Mouse (Mus musculus) cerebellum, adult 18-20 months (tissue): Measurements from ENCODE around the gene Cutc.

Source experiments
- DNase-seq, 2 experiments: peaks; one replicate each; pipeline ENCODE4 v3.0.0; 2021

Cutc gene

GRCm38 (mm10) chr19:43752489-43753225, at the start of gene Cutc, which contains the start of gene Cox15:
Gene Cutc (plus strand): TSS chr19:43752996.
Gene Cox15 (minus strand): TSS chr19:43753000.
- DNase-seq, result peak; percentile 94 to 99

GRCm38 (mm10) chr19:43704211-43704610, 48.6 kb upstream of the Cutc start:
- DNase-seq, result no peak

- no peak for DNase-seq
Measured at GRCm38 (mm10) chr19:43704787-43705497, 47.9 kb upstream of the Cutc start.

GRCm38 (mm10) chr19:43708206-43708605, 44.6 kb upstream of the Cutc start:
- no peak for DNase-seq

GRCm38 (mm10) chr19:43709317-43709716, 43.5 kb upstream of the Cutc start:
- DNase-seq, result no peak

GRCm38 (mm10) chr19:43711159-43711916, 41.5 kb upstream of the Cutc start:
- no peak for DNase-seq

- DNase-seq, result no peak
Measured at GRCm38 (mm10) chr19:43711971-43712370, 40.8 kb upstream of the Cutc start.

- DNase-seq, result no peak
Measured at GRCm38 (mm10) chr19:43720061-43720460, 32.7 kb upstream of the Cutc start.

GRCm38 (mm10) chr19:43722891-43723290, 29.9 kb upstream of the Cutc start:
- no peak for DNase-seq

GRCm38 (mm10) chr19:43723501-43723900, 29.3 kb upstream of the Cutc start:
- no peak for DNase-seq

- no peak for DNase-seq
Measured at GRCm38 (mm10) chr19:43724194-43724593, 28.6 kb upstream of the Cutc start.

GRCm38 (mm10) chr19:43724821-43725220, 28.0 kb upstream of the Cutc start:
- DNase-seq, result no peak

- DNase-seq, result no peak
Measured at GRCm38 (mm10) chr19:43726510-43727146, 26.2 kb upstream of the Cutc start.

GRCm38 (mm10) chr19:43729296-43730036, 23.3 kb upstream of the Cutc start:
- DNase-seq, result no peak

- DNase-seq, result no peak
Measured at GRCm38 (mm10) chr19:43730037-43730428, 22.8 kb upstream of the Cutc start.

- no peak for DNase-seq
Measured at GRCm38 (mm10) chr19:43731157-43731556, 21.6 kb upstream of the Cutc start.

- no peak for DNase-seq
Measured at GRCm38 (mm10) chr19:43738409-43738808, 14.4 kb upstream of the Cutc start.

GRCm38 (mm10) chr19:43743401-43743800, 9.4 kb upstream of the Cutc start:
- DNase-seq, result no peak

- DNase-seq, result no peak
Measured at GRCm38 (mm10) chr19:43745740-43746139, 7.1 kb upstream of the Cutc start.

- DNase-seq, result no peak
Measured at GRCm38 (mm10) chr19:43747877-43748276, 4.9 kb upstream of the Cutc start.

GRCm38 (mm10) chr19:43750008-43750407, 2.8 kb upstream of the Cutc start:
- DNase-seq, result no peak

- peak; percentile 90 to 94 for DNase-seq
Measured at GRCm38 (mm10) chr19:43753226-43753835, 535 bp downstream of the Cutc start.
